Mouse (Mus musculus): Measurements from ENCODE around the gene Gm28051. TPM values are rescaled to one million over a fixed set of nuclear protein-coding genes. Genes with fewer than 3 reads are reported as not detected.
A peak's percentile ranks its signal among the peaks of the same experiment; 100 is the strongest.

The Gm28051 gene
- polyA plus RNA-seq, 1 experiment from 2014 or later: not detected

DNA sequence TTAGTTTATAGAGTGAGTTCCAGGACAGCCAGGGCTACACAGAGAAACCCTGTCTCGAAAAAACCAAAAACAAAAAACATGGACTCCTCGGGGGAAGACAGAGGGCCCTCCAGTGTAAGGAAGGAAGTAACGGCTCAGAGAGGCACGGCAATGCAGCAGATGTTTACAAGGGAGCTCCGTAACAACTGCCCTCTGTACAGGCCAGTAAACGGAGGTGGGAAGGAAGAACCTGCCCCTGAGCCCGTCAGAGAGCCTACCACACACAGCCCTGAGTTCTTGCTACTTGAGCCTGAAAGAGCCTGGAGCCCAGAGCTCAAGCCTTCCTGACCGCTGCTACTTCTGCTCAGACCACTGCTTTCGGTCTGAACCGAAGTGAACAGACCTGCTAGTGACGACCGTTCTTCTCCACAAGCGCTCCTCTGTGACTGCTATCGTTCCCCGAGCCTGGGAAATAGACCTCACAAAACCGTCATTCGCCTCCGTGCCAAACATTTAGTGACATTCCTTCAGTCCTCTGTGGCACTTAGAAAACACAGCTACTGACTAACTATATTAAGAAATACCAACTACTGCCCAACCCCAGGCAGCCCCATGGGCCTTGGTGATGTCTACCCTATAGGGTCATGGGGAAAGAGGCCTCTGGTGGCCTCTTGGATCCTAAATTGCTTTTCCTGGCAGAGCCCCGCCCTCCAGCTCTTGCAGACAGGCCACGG lies 44.3 kb downstream of the Gm28051 start:
- DNase-seq (ENCODE audit: extremely low spot score, low spot score): no peak
- Histone ChIP-seq H3K9me3 (no peaks in the 10 kb centered on the region), H3K36me3 (replicated peaks) (no peaks in the 10 kb centered on the region), H3K4me3 (no peak overlapping the region), H3K27ac (no peak overlapping the region), H3K4me1 (peaks cover 9% of the 10 kb centered on the region), H3K27me3 (ENCODE audit: poor library complexity, severe bottlenecking) (0 out of 2 replicates have a peak, but pooled peaks cover 2% of the 10 kb centered on the region)
- 82% methylated on average over 20 of the region's 20 CpGs for WGBS

DNA sequence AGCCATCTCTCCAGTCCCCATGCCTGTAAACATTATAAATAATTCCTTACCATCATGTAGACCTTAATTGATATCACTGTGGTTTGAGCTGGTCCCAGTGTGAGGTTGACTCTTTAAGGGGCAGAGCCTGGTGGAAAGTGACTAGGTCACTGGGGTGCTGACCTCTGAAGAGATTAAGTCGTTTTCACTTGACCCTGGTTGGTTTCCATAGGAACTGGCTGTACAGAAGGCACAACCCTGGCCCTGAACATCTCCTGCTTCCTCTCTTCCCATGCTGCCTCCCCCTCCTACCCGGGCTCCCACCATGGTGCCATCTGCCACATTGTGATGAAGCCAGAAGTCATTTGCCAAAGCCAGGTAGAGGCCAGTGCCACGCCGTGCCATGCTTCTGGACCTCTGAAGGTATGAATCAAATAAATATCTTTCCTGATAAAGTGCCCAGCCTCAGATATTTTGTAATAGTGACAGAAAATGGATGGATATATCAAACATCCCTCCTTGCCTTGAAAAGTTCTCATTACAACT lies 46.7 kb downstream of the Gm28051 start:
- no peak overlapping the region for H3K4me3 ChIP-seq
- H3K9me3 ChIP-seq: no peaks in the 10 kb centered on the region
- no peak for DNase-seq (ENCODE audit: extremely low spot score, low spot score)
- no peak overlapping the region for H3K27ac ChIP-seq
- peaks cover 26% of the 10 kb centered on the region for H3K27me3 ChIP-seq (ENCODE audit: poor library complexity, severe bottlenecking)
- H3K4me1 ChIP-seq: peaks cover 11% of the 10 kb centered on the region
- no peaks in the 10 kb centered on the region for H3K36me3 ChIP-seq (replicated peaks)
- 57% methylated on average over 4 of the region's 4 CpGs for WGBS

DNA sequence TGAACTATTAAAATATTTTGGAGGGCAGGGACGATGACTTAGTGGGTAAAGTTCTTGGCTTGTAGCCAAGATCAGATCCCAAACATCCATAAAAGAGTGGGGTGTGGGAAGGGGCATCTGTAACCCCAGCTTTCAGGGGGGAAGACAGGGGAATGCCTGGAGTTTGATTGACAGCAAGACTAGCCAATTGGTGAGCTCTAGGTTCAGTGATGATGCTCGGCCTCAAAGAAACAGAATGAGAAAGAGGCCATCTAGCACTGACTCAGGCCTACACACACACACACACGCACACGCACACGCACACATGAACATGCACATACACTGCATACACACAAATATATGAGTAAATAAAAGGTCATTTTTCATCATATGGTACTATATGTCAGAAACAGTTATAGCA lies 47.7 kb downstream of the Gm28051 start:
- H3K4me3 ChIP-seq: no peak overlapping the region
- no peaks in the 10 kb centered on the region for H3K9me3 ChIP-seq
- DNase-seq (ENCODE audit: extremely low spot score, low spot score): no peak
- peaks cover 26% of the 10 kb centered on the region for H3K27me3 ChIP-seq (ENCODE audit: poor library complexity, severe bottlenecking)
- 94% methylated on average over 5 of the region's 5 CpGs for WGBS
- H3K36me3 ChIP-seq (replicated peaks): no peaks in the 10 kb centered on the region
- peaks cover 19% of the 10 kb centered on the region for H3K4me1 ChIP-seq
- no peak overlapping the region for H3K27ac ChIP-seq

DNA sequence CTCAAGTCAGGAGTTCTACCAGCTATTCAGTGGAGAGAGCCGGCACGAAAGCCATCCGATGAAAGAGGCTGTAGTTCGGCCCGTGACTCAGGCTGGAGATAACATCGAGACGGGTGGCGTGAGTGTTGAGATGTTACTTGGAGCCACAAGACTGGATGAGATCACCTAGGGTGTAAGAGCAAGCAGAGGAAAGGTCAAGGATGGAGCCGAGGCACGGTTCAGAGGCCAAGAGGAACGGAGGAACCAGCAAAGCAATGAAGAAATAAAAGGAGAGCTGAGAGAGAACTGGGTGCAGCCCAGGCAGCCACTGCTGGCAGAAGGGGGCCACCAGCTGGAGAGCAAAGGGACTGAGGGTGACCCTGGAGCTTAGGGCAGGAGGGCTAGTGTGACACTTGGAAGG lies 49.3 kb downstream of the Gm28051 start:
- H3K9me3 ChIP-seq: no peaks in the 10 kb centered on the region
- H3K27ac ChIP-seq: no peak overlapping the region
- no peak overlapping the region for H3K4me3 ChIP-seq
- H3K27me3 ChIP-seq (ENCODE audit: poor library complexity, severe bottlenecking): peaks cover 33% of the 10 kb centered on the region
- WGBS: 87% methylated on average over 11 of the region's 11 CpGs
- peaks cover 33% of the 10 kb centered on the region for H3K4me1 ChIP-seq
- DNase-seq (ENCODE audit: extremely low spot score, low spot score): no peak
- H3K36me3 ChIP-seq (replicated peaks): no peaks in the 10 kb centered on the region

DNA sequence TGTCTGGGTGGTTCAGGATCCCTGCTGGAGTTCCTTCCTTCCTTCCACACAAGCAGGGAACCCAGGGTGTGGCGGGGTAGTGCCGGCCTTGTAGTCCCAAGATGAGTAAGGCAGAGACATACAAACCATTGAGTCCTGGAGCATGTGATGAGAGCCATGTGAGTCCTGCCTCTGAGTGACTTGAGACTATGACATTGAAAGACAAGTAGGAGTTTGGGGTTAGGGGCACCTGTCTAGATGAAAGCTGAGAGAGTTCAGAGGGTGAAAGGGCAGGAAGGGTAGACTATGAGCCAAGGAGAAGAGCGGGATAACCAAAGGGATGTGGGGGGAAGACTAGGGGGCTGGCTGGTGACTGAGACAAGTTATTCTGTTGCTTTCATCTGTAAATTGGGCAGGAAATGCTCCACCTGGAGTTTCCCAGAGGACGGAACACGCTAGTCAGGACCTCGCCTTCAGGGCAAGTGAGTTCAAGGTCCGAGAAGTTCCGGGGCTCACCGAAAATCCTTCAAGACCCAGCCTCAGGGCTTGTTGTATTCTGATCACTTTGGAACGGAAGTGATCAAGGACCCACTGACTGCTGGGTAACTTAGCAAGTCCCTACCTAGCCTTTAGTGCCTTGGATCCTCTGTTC lies 50.6 kb downstream of the Gm28051 start:
- peaks cover 33% of the 10 kb centered on the region for H3K27me3 ChIP-seq (ENCODE audit: poor library complexity, severe bottlenecking)
- H3K27ac ChIP-seq: no peak overlapping the region
- peaks cover 45% of the 10 kb centered on the region for H3K4me1 ChIP-seq
- H3K36me3 ChIP-seq (replicated peaks): no peaks in the 10 kb centered on the region
- no peaks in the 10 kb centered on the region for H3K9me3 ChIP-seq
- H3K4me3 ChIP-seq: no peak overlapping the region
- WGBS: 90% methylated on average over 10 of the region's 10 CpGs
- DNase-seq (ENCODE audit: extremely low spot score, low spot score): no peak

DNA sequence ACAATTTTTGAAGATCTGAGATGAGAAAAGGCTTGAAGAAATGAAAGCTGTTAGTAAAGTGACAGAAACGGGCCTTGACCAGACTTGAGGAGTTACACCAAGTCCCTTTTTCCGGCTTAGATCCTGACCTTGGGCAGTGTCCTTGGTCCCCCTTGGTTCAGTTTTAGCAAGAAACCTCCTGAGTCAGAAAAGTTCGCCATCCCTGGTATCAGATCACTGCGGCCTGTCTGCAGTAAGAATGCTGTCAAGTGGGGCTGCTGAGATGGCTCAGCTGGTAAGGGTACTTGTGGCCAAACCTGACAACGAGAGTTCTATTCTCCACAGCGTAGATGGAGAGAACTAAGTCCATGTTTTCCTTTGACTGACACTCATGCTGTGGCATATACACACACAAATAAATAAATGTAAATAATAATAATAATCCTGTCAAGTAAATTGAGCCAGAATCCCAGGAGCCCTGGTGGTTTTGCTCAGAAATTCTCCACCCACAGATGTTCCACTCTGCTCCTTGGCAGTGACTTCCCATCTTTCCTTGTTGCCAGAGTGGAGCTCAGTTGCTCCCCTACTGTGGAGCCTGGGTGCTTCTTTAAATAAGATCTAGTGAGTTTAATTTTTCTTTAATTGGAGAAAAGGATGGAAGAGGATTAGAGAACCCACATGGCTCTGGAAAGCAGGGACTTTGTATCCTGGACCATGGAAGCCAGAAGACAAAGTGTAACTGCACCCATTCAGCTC lies 51.5 kb downstream of the Gm28051 start:
- H3K4me1 ChIP-seq: peaks cover 49% of the 10 kb centered on the region
- H3K9me3 ChIP-seq: no peaks in the 10 kb centered on the region
- WGBS: 75% methylated on average over 6 of the region's 6 CpGs
- peaks cover 33% of the 10 kb centered on the region for H3K27me3 ChIP-seq (ENCODE audit: poor library complexity, severe bottlenecking)
- peak overlapping the region; percentile 80 for H3K4me3 ChIP-seq
- DNase-seq (ENCODE audit: extremely low spot score, low spot score): no peak
- peaks cover 5% of the 10 kb centered on the region; the same call in 1 of the 2 replicates for H3K36me3 ChIP-seq (replicated peaks)
- H3K27ac ChIP-seq: no peak overlapping the region

DNA sequence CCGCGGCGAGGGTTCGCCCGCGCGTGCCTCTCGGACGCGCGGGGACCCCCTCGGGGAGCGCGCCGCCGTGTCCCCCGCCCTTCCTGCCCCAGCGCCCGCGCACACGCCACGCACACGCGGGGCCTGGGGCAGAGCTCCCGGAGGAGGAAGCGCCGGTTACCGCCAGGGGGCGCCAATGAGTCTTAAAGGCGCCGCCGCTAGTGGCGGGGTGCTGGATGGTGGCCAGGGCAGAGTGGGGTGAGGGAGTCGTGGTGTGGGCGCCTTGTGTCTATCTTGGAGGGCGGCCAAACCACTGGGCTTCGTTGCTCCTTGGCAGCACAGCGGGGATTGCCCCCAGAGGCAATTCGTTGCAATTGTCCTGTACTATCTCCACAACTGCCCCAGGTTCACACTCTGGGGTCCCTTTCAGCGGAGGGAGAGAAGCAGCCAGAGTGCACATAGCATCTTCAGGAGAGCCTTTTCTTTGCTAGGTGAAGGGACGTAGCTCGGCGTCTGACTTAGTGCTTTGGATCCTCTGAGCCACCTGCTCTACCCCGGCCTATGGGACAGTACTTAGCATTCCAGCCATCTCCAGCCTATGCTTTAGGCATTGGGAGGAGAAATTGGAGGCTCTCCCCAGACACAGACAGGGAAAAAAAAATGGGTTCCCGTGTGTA lies 52.2 kb downstream of the Gm28051 start:
- Histone ChIP-seq H3K27ac (peak overlapping the region; percentile 92), H3K27me3 (ENCODE audit: poor library complexity, severe bottlenecking) (peaks cover 33% of the 10 kb centered on the region), H3K9me3 (no peaks in the 10 kb centered on the region), H3K4me3 (peak overlapping the region; percentile 80), H3K36me3 (replicated peaks) (peaks cover 7% of the 10 kb centered on the region; the same call in 1 of the 2 replicates), H3K4me1 (peaks cover 49% of the 10 kb centered on the region)
- WGBS: 2% methylated on average over 45 of the region's 45 CpGs
- DNase-seq (ENCODE audit: extremely low spot score, low spot score): peak; percentile 81

DNA sequence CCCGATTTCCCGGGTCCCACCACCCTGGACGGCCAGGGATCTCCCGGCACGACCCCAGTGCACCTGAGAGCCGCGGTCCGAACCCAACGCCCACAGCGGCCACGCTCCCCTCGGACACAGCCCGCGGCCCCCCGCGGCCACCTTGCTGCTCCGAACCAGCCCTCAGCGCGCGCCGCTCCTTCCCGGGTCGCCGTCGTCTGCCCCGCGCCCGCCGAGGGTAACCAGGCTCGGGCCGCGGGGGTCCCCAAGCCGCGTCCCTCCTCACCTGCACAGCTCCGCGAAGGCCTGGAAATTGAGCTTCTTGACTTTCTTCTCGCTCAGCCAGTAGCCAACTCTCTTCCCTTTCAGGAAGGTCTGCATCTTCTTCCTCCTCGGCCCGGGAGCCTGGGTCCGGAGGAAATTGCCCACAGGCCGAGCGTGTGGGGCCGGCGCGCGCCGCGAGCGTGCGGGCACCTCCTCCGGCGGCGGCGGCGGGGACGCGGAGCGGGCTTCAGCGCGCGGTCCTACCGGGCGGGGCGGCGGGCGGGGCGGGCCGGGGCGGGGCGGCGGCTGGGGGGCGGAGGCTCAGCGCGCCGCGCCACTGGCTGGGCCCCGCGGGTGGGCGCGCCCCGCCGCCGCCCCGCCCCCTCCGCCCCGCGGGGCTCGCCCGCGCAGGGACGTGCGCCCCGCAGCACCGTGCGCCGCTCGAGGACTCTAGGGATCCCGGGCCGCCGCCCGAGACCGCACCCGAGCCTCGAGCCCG lies 52.9 kb downstream of the Gm28051 start, which contains the start of gene Itpk1:
Gene Itpk1 (minus strand): TSS at position 474 of the 742 bp plus-strand sequence.
- peak; percentile 50 for DNase-seq (ENCODE audit: extremely low spot score, low spot score)
- peak within 1 kb of the TSS; percentile 80 for H3K4me3 ChIP-seq
- peaks cover 33% of the 10 kb centered on the region for H3K27me3 ChIP-seq (ENCODE audit: poor library complexity, severe bottlenecking)
- peaks cover 57% of the 10 kb centered on the region for H3K4me1 ChIP-seq
- H3K9me3 ChIP-seq: no peaks in the 10 kb centered on the region
- under 1% methylated on average over 96 of the region's 105 CpGs for WGBS
- H3K27ac ChIP-seq: peak within 1 kb of the TSS; percentile 92
- H3K36me3 ChIP-seq (replicated peaks): peaks cover 7% of the 10 kb centered on the region; the same call in 1 of the 2 replicates

DNA sequence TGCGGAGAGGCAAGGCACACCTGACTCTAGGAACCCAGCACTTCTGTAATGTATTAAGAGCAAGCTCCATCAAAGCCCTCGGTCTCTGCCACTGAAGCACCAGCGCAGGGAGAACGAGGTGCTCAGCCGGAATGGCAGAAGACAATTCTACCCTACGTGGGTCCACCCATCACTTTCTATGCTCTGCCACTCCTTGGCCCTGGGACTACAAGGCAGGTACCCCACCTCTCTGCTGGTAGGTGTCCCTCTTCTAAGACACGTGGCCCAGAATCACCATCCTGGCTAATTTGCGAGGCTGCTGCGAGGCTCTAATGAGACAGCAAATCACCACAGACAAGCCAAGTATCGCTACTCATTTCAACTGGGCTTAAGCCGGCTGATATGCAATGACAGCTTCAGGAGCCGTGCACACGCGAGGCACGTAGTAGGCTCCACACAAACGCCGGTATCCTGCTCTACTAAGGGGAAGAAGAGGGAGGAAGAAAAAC lies 53.6 kb downstream of the Gm28051 start:
- peak overlapping the region; percentile 92 for H3K27ac ChIP-seq
- peaks cover 33% of the 10 kb centered on the region for H3K27me3 ChIP-seq (ENCODE audit: poor library complexity, severe bottlenecking)
- H3K9me3 ChIP-seq: no peaks in the 10 kb centered on the region
- H3K4me1 ChIP-seq: peaks cover 63% of the 10 kb centered on the region
- 6% methylated on average over 17 of the region's 17 CpGs for WGBS
- H3K36me3 ChIP-seq (replicated peaks): peaks cover 7% of the 10 kb centered on the region; the same call in 1 of the 2 replicates
- H3K4me3 ChIP-seq: peak overlapping the region; percentile 80
- no peak for DNase-seq (ENCODE audit: extremely low spot score, low spot score)

DNA sequence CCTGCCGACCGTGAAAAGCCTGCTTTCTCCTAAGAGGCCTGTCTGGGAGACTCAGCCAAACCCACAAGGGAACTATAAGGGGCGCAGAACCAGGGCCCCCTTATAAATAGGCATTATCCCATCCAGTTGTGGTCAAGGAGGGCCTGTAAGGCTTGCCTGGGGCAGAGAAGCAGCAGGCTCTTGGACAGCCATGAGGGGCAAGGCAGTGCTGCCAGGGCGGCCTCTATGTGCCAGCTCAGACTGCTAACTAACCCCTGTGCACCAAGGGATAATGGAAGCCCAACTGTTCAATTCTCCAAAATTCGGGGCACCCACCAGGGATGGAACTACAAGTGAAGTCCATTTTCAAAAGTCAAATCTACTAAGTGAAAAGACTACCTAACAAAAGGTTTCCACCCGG lies 54.1 kb downstream of the Gm28051 start:
- no peak for DNase-seq (ENCODE audit: extremely low spot score, low spot score)
- peak overlapping the region; percentile 80 for H3K4me3 ChIP-seq
- H3K27ac ChIP-seq: peak overlapping the region; percentile 92
- H3K4me1 ChIP-seq: peaks cover 68% of the 10 kb centered on the region
- H3K27me3 ChIP-seq (ENCODE audit: poor library complexity, severe bottlenecking): peaks cover 32% of the 10 kb centered on the region
- WGBS: 36% methylated on average over 6 of the region's 6 CpGs
- H3K36me3 ChIP-seq (replicated peaks): peaks cover 7% of the 10 kb centered on the region; the same call in 1 of the 2 replicates
- no peaks in the 10 kb centered on the region for H3K9me3 ChIP-seq

DNA sequence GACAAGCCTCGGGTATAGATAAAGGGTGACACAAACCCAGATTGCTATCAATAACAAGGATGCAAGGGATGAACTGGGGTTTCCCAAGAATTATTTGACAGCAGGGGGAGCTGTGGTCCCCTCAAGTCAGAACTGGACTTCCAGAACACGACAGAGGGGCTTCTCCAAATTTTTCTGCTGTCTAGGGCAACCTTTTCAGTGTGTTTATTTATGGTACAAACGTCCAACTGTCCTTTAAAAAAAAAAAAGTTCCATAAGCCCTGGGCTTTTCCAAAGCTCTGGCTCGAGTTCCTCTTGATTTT lies 54.5 kb downstream of the Gm28051 start:
- no peaks in the 10 kb centered on the region for H3K9me3 ChIP-seq
- peaks cover 7% of the 10 kb centered on the region; the same call in 1 of the 2 replicates for H3K36me3 ChIP-seq (replicated peaks)
- no peak for DNase-seq (ENCODE audit: extremely low spot score, low spot score)
- peak overlapping the region; percentile 80 for H3K4me3 ChIP-seq
- 5% methylated on average over 4 of the region's 4 CpGs for WGBS
- peaks cover 72% of the 10 kb centered on the region for H3K4me1 ChIP-seq
- peaks cover 28% of the 10 kb centered on the region for H3K27me3 ChIP-seq (ENCODE audit: poor library complexity, severe bottlenecking)
- H3K27ac ChIP-seq: peak overlapping the region; percentile 92

All from forebrain, embryonic 10.5 days (tissue).